Mouse (Mus musculus): Measurements from ENCODE around the gene Dab2ip. TPM values are rescaled to one million over a fixed set of nuclear protein-coding genes. Genes with fewer than 3 reads are reported as not detected.
A peak's percentile ranks its signal among the peaks of the same experiment; 100 is the strongest.

The Dab2ip gene
- polyA plus RNA-seq, 1 experiment from 2014 or later: 65.7 TPM

DNA sequence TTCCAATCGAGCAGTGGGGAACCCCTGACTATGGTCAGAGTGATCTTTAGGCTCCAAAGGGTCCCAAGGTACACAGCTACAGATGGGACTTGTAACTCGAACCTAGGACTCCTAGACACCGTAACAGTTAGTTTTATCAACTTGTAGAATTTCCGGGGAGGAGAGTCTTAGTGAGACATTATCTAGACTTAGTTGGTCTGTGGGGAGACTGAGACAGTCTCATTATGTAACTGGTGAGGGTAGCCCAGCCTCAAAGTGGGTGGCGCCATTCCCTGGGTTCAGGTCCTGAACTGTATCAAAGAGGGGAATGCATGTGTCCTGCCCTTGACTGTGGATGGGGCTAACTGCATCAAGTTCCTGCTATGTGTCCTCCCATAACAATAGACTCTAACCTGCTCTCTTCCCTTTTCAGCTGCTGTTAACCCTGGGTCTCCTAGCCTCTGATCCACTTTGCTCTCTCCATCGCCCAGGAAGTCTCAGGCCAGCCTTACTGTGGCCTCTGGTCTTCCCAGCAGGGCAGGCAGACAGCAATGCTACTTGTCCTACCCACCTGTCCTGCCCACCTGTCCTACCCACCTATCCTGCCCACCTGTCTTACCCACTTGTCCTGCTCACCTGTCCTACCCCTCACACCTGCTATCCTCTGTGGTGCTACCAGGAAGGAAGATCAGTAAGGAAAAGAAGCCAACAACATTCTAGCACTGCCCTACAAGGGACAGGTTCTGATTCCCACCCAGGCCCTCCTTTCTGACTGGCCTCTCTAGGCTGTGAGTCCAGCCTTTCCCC, 7.2 kb downstream of the Dab2ip start:
- ATAC-seq (ENCODE audit: low FRiP score, low read depth): no peak
- Histone ChIP-seq H3K9me3 (no peaks in the 10 kb centered on the region), H3K9ac (no peak overlapping the region), H3K27me3 (replicated peaks) (no peaks in the 10 kb centered on the region), H3K27ac (no peak overlapping the region), H3K36me3 (no peaks in the 10 kb centered on the region), H3K4me2 (replicated peaks) (no peak overlapping the region), H3K4me1 (no peaks in the 10 kb centered on the region), H3K4me3 (no peak overlapping the region)
- WGBS: 88% methylated on average over 6 of the region's 6 CpGs

DNA sequence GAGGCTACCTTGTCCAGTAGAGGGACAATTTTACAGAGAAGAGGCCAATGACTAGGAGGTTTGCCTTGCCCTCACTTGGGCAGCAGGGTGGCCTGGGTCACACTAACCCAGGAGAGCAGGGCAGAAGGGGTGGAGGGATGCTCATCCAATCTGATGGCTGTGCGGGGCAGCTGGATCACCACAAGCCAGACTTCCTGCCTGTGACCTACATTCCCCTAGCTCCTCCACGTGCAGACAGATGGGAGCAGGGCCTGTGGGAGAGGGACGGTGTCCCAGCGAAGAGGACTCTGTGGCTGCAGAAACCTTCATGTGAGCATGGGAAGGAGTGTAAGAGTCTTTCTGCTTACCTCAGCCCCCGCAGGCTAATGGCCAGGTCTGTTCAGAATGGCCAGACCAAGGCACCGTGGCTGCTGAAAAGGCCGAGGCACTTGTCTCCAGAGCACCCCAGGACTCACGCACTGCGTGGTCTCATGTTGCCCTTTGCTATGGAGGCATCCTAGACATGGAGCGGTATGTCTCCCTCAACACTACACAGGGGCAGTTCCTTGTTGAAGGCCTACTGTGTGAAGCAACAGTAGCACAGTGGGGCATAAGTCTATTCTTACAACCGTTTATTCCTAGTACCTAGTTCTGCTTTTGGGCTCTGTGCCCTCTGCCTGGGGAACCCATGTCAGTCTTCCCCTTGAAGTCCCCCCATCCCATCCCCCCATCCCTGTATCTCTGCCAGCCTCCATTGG, 9.1 kb downstream of the Dab2ip start:
- Histone ChIP-seq H3K4me3 (no peak overlapping the region), H3K9me3 (no peaks in the 10 kb centered on the region), H3K27me3 (replicated peaks) (no peaks in the 10 kb centered on the region), H3K27ac (no peak overlapping the region), H3K4me2 (replicated peaks) (no peak overlapping the region), H3K9ac (no peak overlapping the region), H3K36me3 (no peaks in the 10 kb centered on the region), H3K4me1 (no peaks in the 10 kb centered on the region)
- no peak for ATAC-seq (ENCODE audit: low FRiP score, low read depth)
- 84% methylated on average over 11 of the region's 11 CpGs for WGBS

DNA sequence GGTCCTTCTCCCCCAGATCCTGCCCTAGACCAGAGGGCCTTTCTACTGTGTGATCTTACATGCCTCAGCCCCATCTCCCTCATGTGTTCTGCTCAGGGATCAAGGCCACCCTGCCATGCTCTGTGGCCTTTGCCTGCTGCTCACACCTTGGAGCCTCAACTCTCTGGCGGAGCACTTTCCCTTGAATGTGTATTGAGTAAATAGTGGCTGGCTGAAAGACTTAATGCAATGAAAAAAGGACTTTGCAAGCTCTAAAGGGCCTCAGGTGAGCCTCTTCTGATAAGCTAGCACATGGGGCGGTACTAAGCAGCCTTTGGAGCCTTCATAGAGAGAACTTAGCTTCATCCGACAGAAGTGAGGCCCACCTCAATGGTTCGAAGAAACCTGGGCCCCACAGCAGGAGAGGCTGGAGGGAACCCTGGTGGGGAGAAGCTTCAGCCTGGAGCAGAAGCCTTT, 9.7 kb downstream of the Dab2ip start:
- Histone ChIP-seq H3K27ac (no peak overlapping the region), H3K4me3 (no peak overlapping the region), H3K4me2 (replicated peaks) (no peak overlapping the region), H3K9me3 (no peaks in the 10 kb centered on the region), H3K36me3 (no peaks in the 10 kb centered on the region), H3K9ac (no peak overlapping the region), H3K27me3 (replicated peaks) (no peaks in the 10 kb centered on the region), H3K4me1 (no peaks in the 10 kb centered on the region)
- no peak for ATAC-seq (ENCODE audit: low FRiP score, low read depth)
- 91% methylated on average over 4 of the region's 4 CpGs for WGBS

DNA sequence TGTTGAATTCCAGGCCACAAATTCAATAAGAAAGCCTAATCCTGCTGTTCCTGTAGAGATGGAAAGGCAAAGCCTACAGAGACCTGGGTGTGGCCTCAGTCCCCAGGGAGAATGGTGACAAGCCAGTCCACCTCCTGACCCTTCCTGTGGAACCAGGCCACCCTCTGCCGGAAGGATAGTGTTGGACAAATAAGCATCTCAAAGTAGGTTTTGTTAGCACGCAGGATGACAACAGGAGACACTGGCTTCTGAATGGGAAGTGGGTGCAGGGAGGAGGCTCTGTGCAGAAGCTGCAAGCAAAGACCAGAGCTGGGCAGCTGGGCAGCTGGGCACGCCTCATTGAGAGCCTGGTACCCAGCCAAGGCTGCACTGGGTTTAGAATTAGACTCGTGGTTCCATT, 12.7 kb downstream of the Dab2ip start:
- WGBS: 77% methylated on average over 4 of the region's 4 CpGs
- Histone ChIP-seq H3K27me3 (replicated peaks) (no peaks in the 10 kb centered on the region), H3K9ac (no peak overlapping the region), H3K9me3 (no peaks in the 10 kb centered on the region), H3K4me3 (no peak overlapping the region), H3K27ac (no peak overlapping the region), H3K36me3 (no peaks in the 10 kb centered on the region), H3K4me1 (no peaks in the 10 kb centered on the region), H3K4me2 (replicated peaks) (no peak overlapping the region)
- no peak for ATAC-seq (ENCODE audit: low FRiP score, low read depth)

GRCm38 (mm10) chr2:35574643-35575042, 16.6 kb downstream of the Dab2ip start:
- no peak overlapping the region for H3K27ac ChIP-seq
- H3K9ac ChIP-seq: no peak overlapping the region
- H3K4me1 ChIP-seq: no peaks in the 10 kb centered on the region
- WGBS: 59% methylated on average over 1 of the region's 1 CpGs
- H3K4me3 ChIP-seq: no peak overlapping the region
- no peaks in the 10 kb centered on the region for H3K36me3 ChIP-seq
- no peak for ATAC-seq (ENCODE audit: low FRiP score, low read depth)
- no peak overlapping the region for H3K4me2 ChIP-seq (replicated peaks)
- no peaks in the 10 kb centered on the region for H3K9me3 ChIP-seq
- peaks cover 1% of the 10 kb centered on the region; the same call in 1 of the 2 replicates for H3K27me3 ChIP-seq (replicated peaks)

- WGBS: 86% methylated on average over 3 of the region's 3 CpGs
- ATAC-seq (ENCODE audit: low FRiP score, low read depth): no peak
- peaks cover 5% of the 10 kb centered on the region for H3K4me1 ChIP-seq
These were observed 18.6 kb downstream of the Dab2ip start for GRCm38 (mm10) chr2:35576675-35577074.

GRCm38 (mm10) chr2:35580111-35580510, 22.0 kb downstream of the Dab2ip start:
- Histone ChIP-seq H3K4me1 (peaks cover 21% of the 10 kb centered on the region), H3K9me3 (no peaks in the 10 kb centered on the region), H3K4me3 (no peak overlapping the region), H3K36me3 (no peaks in the 10 kb centered on the region), H3K27ac (no peak overlapping the region), H3K27me3 (replicated peaks) (peaks cover 52% of the 10 kb centered on the region), H3K9ac (no peak overlapping the region), H3K4me2 (replicated peaks) (no peak overlapping the region)
- no peak for ATAC-seq (ENCODE audit: low FRiP score, low read depth)
- 57% methylated on average over 4 of the region's 4 CpGs for WGBS

More at GRCm38 (mm10) chr2:35576675-35577074, 18.6 kb downstream of the Dab2ip start:
- H3K9ac ChIP-seq: no peak overlapping the region
- H3K4me3 ChIP-seq: no peak overlapping the region
- H3K27ac ChIP-seq: no peak overlapping the region
- H3K36me3 ChIP-seq: no peaks in the 10 kb centered on the region
- no peaks in the 10 kb centered on the region for H3K9me3 ChIP-seq
- H3K4me2 ChIP-seq (replicated peaks): no peak overlapping the region
- H3K27me3 ChIP-seq (replicated peaks): peaks cover 22% of the 10 kb centered on the region

DNA sequence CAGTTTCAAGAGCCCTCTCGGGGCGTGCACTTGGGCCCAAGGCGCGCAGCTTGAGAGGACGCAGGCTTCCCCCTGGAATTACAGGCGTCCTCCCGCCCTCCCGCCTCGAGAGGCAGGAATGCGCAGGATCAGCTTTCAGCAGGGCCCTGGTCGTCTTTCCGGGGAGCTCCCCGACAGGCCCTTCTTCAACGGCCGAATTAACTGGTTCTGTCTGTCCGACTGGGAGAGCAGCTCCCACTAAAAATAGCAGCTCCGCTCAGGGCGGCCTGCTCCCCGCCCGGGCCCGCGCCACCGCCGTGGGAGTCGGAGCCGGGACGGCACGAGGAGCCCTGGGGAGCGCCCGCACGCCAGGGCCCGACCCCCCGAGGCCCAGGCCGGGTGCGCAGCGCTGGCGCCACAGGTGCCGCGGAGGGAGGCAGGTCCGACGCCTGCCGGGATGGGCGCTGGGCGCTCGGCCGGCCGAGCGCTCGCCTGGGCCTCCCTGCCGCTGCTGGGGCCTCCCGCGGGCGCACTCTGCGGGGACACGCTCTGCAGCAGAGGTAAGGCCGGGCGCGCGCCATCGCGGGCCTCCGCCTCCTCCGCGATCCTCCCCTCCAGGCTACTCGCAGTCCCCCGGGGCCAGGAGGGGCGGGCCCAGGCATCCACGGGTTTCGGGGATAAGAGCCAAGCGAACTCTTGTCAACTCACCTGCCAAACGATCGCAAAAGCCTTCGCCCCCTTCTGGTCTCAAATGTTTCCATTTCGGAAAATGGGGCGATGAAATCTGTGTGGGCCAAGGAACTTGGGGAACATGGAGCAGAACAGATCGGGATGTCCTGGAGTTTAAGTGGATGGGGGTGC, 23.7 kb downstream of the Dab2ip start:
- peak; percentile 63 for ATAC-seq (ENCODE audit: low FRiP score, low read depth)
- H3K4me2 ChIP-seq (replicated peaks): peak overlapping the region; percentile 99
- H3K27me3 ChIP-seq (replicated peaks): peaks cover 52% of the 10 kb centered on the region
- H3K9ac ChIP-seq: peak overlapping the region; percentile 61
- H3K4me3 ChIP-seq: peak overlapping the region; percentile 53
- under 1% methylated on average over 76 of the region's 76 CpGs for WGBS
- H3K27ac ChIP-seq: no peak overlapping the region
- no peaks in the 10 kb centered on the region for H3K36me3 ChIP-seq
- peaks cover 21% of the 10 kb centered on the region for H3K4me1 ChIP-seq
- H3K9me3 ChIP-seq: no peaks in the 10 kb centered on the region

DNA sequence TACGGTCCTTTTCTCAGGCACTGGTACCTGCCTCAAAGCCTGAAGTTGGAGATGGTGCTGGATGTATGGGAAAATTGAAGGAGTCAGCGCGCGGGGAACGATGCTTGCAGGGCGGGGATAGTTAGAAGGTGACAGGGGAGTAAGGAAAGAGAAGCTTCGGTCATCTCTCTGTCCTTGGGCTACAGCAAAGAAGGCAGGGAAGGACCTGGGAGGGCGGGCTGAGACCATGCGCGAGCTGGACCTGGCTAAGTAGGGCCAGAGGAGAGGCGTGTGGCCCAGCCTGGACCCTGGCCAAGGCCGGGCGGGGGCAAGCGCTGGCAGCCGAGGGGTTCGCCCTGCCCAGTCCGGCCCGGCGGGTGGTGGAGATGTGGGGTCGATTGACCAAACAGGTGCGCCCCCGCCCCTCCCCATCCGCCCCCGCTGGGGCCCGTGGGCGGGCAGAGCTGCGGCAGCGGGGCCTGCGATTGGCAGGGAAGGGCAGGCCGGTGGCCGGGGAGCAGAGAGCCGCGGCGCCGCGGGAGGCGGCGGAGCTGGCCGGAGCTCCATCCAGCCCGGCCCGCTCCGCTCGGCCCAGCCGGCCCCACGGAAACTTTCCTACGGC, 24.4 kb downstream of the Dab2ip start:
- WGBS: 2% methylated on average over 45 of the region's 46 CpGs
- Histone ChIP-seq H3K4me2 (replicated peaks) (peak overlapping the region; percentile 99), H3K36me3 (no peaks in the 10 kb centered on the region), H3K9ac (peak overlapping the region; percentile 61), H3K27me3 (replicated peaks) (peaks cover 52% of the 10 kb centered on the region), H3K4me1 (peaks cover 29% of the 10 kb centered on the region), H3K27ac (no peak overlapping the region), H3K4me3 (peak overlapping the region; percentile 53), H3K9me3 (no peaks in the 10 kb centered on the region)
- peak; percentile 30; the same call in 1 of the 2 replicates for ATAC-seq (ENCODE audit: low FRiP score, low read depth)

GRCm38 (mm10) chr2:35583406-35583805, 25.3 kb downstream of the Dab2ip start:
- no peak for ATAC-seq (ENCODE audit: low FRiP score, low read depth)
- Histone ChIP-seq H3K9ac (no peak overlapping the region), H3K27me3 (replicated peaks) (peaks cover 52% of the 10 kb centered on the region), H3K36me3 (no peaks in the 10 kb centered on the region), H3K4me3 (no peak overlapping the region), H3K9me3 (no peaks in the 10 kb centered on the region), H3K27ac (no peak overlapping the region), H3K4me1 (peaks cover 38% of the 10 kb centered on the region), H3K4me2 (replicated peaks) (no peak overlapping the region)
- 59% methylated on average over 5 of the region's 5 CpGs for WGBS

DNA sequence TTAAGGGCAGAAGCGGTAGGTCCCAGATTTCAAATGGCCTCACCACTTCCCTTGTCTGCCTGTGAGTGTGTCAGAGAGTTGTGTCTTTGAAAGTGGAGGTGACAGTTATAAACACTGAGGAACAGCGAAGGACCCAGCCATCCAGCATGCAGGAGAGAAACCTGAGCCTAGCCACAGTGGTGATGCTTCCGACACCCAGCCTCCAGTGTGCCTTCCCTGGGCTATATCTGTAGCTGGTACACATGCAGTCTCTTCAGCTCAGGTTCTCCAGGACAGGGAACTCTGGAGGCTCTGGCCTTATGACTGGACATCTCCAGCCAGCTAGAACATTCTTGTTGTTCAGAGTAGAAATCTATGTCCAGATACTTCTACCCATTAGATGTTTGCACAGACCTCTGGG, 25.9 kb downstream of the Dab2ip start:
- Histone ChIP-seq H3K4me1 (peaks cover 43% of the 10 kb centered on the region), H3K9me3 (no peaks in the 10 kb centered on the region), H3K9ac (no peak overlapping the region), H3K4me2 (replicated peaks) (no peak overlapping the region), H3K4me3 (no peak overlapping the region), H3K36me3 (no peaks in the 10 kb centered on the region), H3K27ac (no peak overlapping the region), H3K27me3 (replicated peaks) (peaks cover 52% of the 10 kb centered on the region)
- no peak for ATAC-seq (ENCODE audit: low FRiP score, low read depth)
- 87% methylated on average over 3 of the region's 3 CpGs for WGBS

Measured in neural tube, embryonic 12.5 days (tissue).